Mouse (Mus musculus) layer of hippocampus, adult 9-10 months (tissue): Measurements from ENCODE around the gene Nebl.

Experiments
- DNase-seq: peaks from one replicate; pipeline ENCODE4 v3.0.0; 2022; ENCODE audit warnings: low spot score

Nebl gene

DNA sequence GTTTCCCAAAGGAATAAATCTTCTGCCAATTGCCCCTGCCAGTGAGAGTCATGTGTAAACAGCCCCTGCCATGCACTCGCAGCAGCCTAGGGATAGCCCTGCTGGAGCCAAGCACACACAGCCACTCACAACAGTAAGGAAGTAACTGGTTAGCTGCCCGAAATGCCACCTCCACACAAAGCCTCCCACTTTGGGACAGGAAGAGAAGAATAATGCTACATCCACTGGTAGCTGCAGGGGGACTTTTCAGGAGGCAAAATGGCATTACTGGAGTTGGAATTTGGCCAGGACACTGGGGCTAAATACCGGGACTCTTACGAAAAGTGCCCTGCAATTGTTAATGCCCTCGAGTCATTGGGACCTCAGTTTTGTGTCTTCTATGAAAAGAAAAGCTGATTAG lies 92.6 kb downstream of the Nebl start:
- DNase-seq = no peak

- DNase-seq = no peak
Measured at GRCm38 (mm10) chr2:17623931-17624330, 107.3 kb downstream of the Nebl start.

DNA sequence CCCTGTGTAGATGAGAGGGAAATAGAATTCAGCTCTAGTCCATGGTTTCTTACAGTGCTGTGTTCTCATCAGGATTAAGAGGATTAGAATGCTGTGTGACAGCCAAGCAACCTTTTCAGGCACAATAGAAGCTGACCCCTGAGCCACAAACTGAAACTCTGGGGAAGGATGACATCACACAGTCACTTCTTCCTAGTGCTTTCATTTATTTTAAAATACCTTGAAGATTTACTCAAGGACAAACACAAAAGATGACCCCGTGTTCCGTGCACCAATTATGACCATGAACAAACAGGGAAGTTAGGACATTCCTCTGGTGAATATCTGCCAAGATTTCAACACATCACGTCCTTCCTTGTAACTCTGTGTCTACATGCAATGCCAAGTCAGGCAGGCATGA lies 121.0 kb downstream of the Nebl start:
- DNase-seq = no peak

DNA sequence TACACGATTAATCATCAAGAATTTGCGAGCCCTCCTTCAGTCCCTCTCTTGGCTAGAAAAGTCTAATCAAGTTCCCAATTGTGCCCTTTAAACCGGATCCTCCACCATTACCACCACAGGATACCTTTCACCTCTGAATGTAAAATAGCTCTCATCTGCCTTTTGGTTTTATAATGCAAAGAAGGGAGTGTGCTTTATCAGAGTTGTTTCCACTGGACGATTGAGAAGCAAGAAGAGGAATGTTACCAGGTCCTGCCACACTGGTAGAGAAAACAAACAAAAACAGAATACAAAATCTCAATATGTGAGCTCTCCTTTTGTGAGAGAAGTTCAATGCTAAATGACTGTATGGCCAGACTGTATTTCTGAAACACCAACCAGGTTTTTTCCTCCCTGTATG lies 127.7 kb downstream of the Nebl start:
- no peak for DNase-seq

- DNase-seq = no peak
Measured at GRCm38 (mm10) chr2:17600652-17601051, 130.6 kb downstream of the Nebl start.

GRCm38 (mm10) chr2:17599860-17600259 lies 131.4 kb downstream of the Nebl start:
- DNase-seq = no peak

GRCm38 (mm10) chr2:17597932-17598331 lies 133.3 kb downstream of the Nebl start:
- DNase-seq = no peak

DNA sequence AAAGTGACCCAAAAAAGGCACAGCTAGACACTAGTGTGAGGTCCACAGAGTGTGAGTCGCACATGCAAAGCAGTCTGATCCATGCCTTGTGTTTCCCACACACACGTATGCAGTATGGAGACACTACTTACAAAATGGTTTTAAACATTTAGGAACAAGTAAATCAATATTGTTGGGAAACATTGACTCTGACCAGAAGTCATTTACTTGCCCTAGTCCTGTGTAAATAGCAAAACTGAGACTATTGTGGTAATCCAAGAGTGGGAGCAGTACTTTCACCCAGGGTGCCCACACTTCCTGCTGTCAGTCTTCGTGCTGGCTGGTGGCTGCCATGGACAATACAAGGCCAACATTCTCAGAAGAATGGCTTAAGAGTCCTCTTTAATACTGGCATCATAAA lies 141.6 kb downstream of the Nebl start:
- DNase-seq = no peak

- no peak for DNase-seq
Measured at GRCm38 (mm10) chr2:17585329-17585992, 145.8 kb downstream of the Nebl start.

- DNase-seq = no peak
Measured at GRCm38 (mm10) chr2:17575648-17576047, 155.6 kb downstream of the Nebl start.

GRCm38 (mm10) chr2:17571716-17572115 lies 159.5 kb downstream of the Nebl start:
- no peak for DNase-seq

DNA sequence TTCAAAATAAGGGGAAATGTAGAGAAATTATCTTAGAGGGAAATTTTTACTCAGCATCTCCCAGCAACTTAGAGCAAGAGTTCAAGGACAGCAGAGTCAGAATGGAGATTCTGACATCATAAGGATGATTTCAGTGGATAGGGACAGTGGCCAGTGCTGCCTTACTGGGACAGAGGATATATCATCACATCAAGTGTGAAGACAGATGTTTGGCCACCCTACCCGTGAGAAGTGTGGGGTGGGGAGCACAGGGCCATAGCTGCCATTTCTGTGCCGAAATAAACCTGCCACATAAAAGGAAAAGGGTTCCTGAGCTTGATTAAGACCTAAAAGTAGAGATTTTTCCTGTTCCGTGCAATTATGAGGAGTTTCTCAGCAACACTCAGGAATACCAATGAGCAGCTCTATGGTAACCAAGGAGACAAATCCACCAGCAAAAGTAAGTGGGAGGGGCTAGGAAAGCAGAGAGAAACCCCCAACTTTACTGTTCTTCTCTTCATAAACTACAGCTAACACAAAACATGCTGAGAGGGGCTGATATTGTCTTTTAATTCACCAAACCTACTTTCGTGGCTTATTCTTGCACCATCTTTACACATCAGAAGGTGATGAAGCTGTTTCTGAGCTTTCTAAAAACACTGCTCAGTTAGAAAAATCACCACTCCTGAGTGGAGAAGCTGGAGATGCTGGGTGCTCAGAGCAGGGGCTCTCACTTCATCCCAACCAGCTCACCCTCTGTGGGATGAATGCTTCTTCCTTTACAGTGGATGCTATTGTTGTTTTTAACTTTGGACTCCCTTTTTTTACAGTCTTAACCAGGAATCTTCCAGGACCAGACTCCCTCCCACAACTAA lies 172.1 kb downstream of the Nebl start:
- no peak for DNase-seq

DNA sequence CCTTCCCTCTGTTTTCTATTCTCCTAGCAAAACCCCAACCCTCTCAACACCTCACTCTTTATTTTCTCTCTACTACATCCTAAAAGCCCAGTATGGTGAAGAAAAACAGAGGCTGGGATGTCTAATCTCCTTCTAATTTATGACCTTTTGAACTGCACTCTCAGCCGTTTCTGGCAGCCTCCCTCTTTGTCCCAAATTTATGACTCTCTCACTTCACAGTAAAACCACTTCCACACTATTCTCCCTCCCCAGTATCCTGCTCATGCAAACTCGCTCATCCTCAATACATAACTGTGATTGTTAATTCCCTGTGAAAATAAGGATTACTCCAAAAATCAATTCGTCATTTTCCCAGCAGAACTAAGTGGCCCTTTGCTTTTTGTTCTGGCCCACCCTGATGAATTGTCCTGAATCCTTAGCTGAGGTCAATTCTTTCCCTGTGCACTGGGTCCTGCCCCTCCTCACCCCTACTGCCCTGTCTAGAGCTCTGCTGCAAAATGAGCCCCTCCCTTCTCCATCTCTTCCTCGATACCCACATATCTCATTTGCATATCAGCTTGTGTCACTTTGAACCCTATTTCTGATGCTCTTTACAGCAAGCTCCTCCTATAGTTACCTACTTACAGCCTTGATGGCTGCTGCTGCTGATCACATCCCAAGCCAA lies 181.2 kb downstream of the Nebl start:
- no peak for DNase-seq

GRCm38 (mm10) chr2:17546354-17546948 lies 184.8 kb downstream of the Nebl start:
- no peak for DNase-seq

- DNase-seq = no peak
Measured at GRCm38 (mm10) chr2:17539737-17540136, 191.5 kb downstream of the Nebl start.

DNA sequence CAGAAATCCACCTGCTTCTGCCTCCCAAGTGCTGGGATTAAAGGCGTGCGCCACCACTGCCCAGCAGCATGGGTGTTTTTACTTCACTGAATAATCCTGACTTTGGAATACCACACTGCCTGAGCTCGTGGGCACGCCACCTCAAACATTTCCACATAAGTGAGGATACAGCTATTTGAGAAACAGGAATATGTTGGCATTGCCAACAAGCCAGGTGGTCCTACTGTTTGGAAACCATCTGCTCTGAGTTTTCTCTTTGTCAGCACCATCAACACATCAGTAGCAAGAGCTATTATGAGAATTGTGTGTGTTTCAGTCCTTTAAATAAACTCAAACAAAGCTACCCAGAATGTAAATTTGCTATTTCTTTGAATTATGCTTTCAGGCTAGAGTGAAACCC lies 192.8 kb downstream of the Nebl start:
- DNase-seq = peak; percentile 76

DNA sequence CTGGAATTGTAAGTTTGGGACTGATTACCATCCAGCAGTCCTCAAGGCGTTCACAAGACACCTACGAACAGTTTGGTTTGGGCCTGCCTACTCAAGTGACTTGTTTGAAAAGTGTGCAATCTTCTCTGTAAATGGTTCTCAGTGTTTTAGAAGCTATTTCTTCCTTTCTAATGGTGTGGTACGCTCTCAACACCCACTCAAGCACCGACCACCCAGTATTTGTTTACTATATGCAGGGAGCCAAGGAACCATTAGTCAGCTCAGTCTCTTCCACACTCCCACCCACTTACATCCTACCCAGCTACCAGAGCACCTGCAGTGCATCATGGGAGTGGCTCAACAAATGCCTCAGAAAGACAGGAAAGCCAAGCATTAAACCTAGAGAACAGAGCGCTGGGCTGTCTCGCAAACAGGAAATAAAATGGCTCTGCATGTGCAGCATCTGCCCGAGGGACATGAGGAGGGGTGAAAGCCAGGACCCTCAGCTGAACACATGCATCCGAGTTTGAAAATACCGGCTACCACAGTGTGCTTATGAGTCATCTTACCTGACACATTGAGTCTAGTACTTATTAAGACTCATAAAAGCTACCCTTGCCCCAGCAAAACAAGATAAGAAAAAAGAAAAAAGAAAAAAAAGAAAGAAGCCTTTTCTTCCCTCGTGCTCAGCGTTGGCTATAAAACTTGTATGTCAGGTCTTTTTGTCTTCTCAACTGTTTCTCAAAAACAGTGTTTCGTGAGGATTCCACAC lies 199.7 kb downstream of the Nebl start:
- peak; percentile 26 for DNase-seq

- no peak for DNase-seq
Measured at GRCm38 (mm10) chr2:17525739-17526526, 205.3 kb downstream of the Nebl start.

DNA sequence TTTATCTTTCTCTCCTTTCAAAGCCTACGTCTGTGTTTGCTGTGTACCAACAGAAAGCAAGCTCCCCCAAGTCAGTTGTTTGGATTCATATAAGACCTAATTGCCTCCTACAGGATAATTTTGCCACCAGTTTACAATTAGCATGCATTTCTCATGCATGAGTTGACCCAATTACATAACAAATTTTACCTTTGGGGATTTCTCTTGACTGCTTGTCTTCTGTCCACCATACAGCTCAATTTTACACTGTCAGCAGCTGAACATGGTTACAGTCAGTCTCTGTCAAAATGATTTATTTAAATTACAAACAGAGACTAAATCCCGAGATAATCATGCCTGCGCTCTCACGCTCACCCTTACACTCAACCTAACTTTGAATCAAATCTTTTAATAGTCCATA lies 206.1 kb downstream of the Nebl start:
- no peak for DNase-seq

GRCm38 (mm10) chr2:17524205-17524978 lies 206.9 kb downstream of the Nebl start:
- no peak for DNase-seq
